Mouse (Mus musculus) G1E (cell line): Measurements from ENCODE around the gene Chn2. TPM values are rescaled to one million over a fixed set of nuclear protein-coding genes. Genes with fewer than 3 reads are reported as not detected.

Experiments
- ATAC-seq: 2 replicates; pipeline ENCODE4 v1.8.0; 2016; ENCODE audit warnings: mild to moderate bottlenecking; ENCODE audit not compliant: insufficient number of reproducible peaks, poor library complexity, low FRiP score, severe bottlenecking; ENCODE audit errors: extremely low read depth
- DNase-seq: peaks from one replicate; pipeline ENCODE4 v3.0.0; 2012; ENCODE audit warnings: low spot score
- H3K27me3 ChIP-seq: 2 replicates; pipeline ENCODE4 v1.6.1; 2012; ENCODE audit warnings: mild to moderate bottlenecking, low read length, inconsistent platforms; ENCODE audit not compliant: insufficient read depth
- H3K36me3 ChIP-seq: replicated peaks from 2 replicates; pipeline ENCODE3; 2012; ENCODE audit warnings: mild to moderate bottlenecking, inconsistent platforms
- H3K4me1 ChIP-seq: 2 replicates; pipeline ENCODE4 v1.6.1; 2012; ENCODE audit warnings: low read depth, low read length, inconsistent platforms, mixed read lengths; ENCODE audit not compliant: insufficient read depth
- H3K4me3 ChIP-seq: 2 replicates; pipeline ENCODE4 v1.5.1; 2012; ENCODE audit warnings: low read depth, mild to moderate bottlenecking, inconsistent platforms, low read length, moderate library complexity, mixed read lengths
- H3K9me3 ChIP-seq: replicated peaks from 2 replicates; pipeline ENCODE4 v1.6.1; 2012; ENCODE audit warnings: inconsistent platforms
- CTCF ChIP-seq: IDR thresholded peaks from 2 replicates; pipeline ENCODE4 v1.5.1; 2012; ENCODE audit warnings: low read depth, low read length, inconsistent platforms, mixed read lengths
- GATA1 ChIP-seq: IDR thresholded peaks from 2 replicates; pipeline ENCODE4 v1.6.1; 2012; ENCODE audit warnings: borderline replicate concordance, low read length, inconsistent platforms, mixed read lengths
- GATA2 ChIP-seq: IDR thresholded peaks from 2 replicates; pipeline ENCODE4 v1.6.1; 2012; ENCODE audit warnings: low read depth, low read length, inconsistent platforms, borderline replicate concordance
- POLR2AphosphoS5 ChIP-seq: IDR thresholded peaks from 2 replicates; pipeline ENCODE4 v1.6.1; 2012; ENCODE audit warnings: low read depth, low read length, inconsistent platforms; ENCODE audit not compliant: insufficient replicate concordance
- TAL1 ChIP-seq: conservative IDR thresholded peaks from 2 replicates; pipeline ENCODE4 v1.6.1; 2012; ENCODE audit warnings: low read depth, low read length, inconsistent platforms, mixed read lengths
- polyA plus RNA-seq: library from polyadenylated mRNA; stranded (reverse); fragments of >175 nt; gene quantifications from 2 replicates; pipeline ENCODE4 v1.2.3, GENCODE M21; 2012
- total RNA-seq, 2 experiments: library from RNA; stranded (forward) in 1 of 2; stranded (reverse) in 1 of 2; fragments of 200-1000 nt in 1 of 2; fragments of >200 nt in 1 of 2; fragmentation: Nextera tagmentation in 1 of 2; gene quantifications; 2 replicates each; pipeline ENCODE4 v1.2.3; 2014 to 2017

Gene Chn2
- total and polyA plus RNA-seq, 3 experiments: 0.22 TPM; not detected in 2

DNA sequence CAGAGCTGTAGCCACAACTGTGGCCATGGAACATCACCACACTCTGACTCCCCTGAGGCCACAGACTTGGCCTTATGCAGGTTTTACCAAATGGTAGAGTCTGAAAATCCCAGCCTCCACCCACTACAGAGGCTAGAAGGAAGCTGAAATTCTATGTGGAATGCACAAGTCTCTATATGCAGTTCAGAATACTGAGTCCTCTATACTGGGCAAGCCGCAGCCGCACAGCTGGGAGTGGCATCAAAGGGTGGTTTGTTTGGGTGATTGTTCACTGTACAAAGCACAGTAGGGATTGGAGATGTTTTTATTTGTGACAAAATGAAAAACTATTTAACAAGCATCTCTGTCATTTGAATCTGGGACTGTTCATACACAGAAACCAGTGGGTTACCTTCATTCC, 224.5 kb downstream of the Chn2 start:
- no peak for TF ChIP-seq CTCF
- no peak for TF ChIP-seq GATA1
- no peak for TF ChIP-seq GATA2
- no peak for TF ChIP-seq POLR2AphosphoS5
- DNase-seq (no peak), ATAC-seq (no peak)
- Histone ChIP-seq H3K27me3 (no peaks in the 10 kb centered on the region), H3K36me3 (no peaks in the 10 kb centered on the region), H3K4me1 (no peaks in the 10 kb centered on the region), H3K4me3 (no peak overlapping the region), H3K9me3 (peaks cover 48% of the 10 kb centered on the region)

DNA sequence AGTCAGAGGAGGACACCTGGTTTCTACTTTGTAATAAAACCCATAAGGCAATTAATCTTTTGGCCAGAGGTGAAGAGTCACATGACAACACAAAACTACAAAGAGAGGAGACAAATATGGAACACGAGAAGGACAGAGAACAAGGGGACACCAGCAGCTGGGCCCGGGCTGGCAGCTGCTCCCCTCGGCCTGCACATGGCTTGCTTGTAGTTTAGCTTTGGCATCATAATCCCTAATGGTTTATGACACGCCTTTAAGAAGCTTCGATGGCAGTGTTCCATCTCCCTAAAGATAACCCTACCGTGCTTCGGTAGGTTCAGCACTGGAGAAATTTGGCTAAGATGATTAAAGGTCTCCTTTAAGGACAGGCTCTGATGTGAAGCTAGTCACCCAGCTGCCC, 225.2 kb downstream of the Chn2 start:
- ATAC-seq: no peak

GRCm38 (mm10) chr6:54265384-54265783, 226.0 kb downstream of the Chn2 start:
- no peak for DNase-seq

More for the DNA sequence above, 225.2 kb downstream of the Chn2 start:
- Histone ChIP-seq H3K9me3 (peaks cover 47% of the 10 kb centered on the region), H3K4me1 (no peaks in the 10 kb centered on the region), H3K36me3 (no peaks in the 10 kb centered on the region), H3K4me3 (no peak overlapping the region), H3K27me3 (no peaks in the 10 kb centered on the region)
- TF ChIP-seq GATA2 (no peak), CTCF (no peak), GATA1 (no peak), POLR2AphosphoS5 (no peak)
- no peak for DNase-seq

GRCm38 (mm10) chr6:54272556-54273378, 233.4 kb downstream of the Chn2 start:
- ATAC-seq: no peak
- H3K4me1 ChIP-seq: no peaks in the 10 kb centered on the region
- peaks cover 60% of the 10 kb centered on the region for H3K9me3 ChIP-seq
- TF ChIP-seq TAL1 (no peak), GATA1 (no peak), POLR2AphosphoS5 (no peak), CTCF (no peak), GATA2 (no peak)
- H3K36me3 ChIP-seq: no peaks in the 10 kb centered on the region
- no peak for DNase-seq
- no peak overlapping the region for H3K4me3 ChIP-seq
- H3K27me3 ChIP-seq: no peaks in the 10 kb centered on the region

More at GRCm38 (mm10) chr6:54265384-54265783, 226.0 kb downstream of the Chn2 start:
- no peak for ATAC-seq
- no peaks in the 10 kb centered on the region for H3K4me1 ChIP-seq
- no peak for TF ChIP-seq GATA1
- TF ChIP-seq POLR2AphosphoS5: no peak
- TF ChIP-seq GATA2: no peak
- no peak for TF ChIP-seq CTCF
- TF ChIP-seq TAL1: no peak
- H3K9me3 ChIP-seq: peaks cover 49% of the 10 kb centered on the region
- H3K36me3 ChIP-seq: no peaks in the 10 kb centered on the region
- H3K4me3 ChIP-seq: no peak overlapping the region
- H3K27me3 ChIP-seq: no peaks in the 10 kb centered on the region

- DNase-seq (no peak), ATAC-seq (no peak)
- H3K4me3 ChIP-seq: no peak overlapping the region
- no peaks in the 10 kb centered on the region for H3K27me3 ChIP-seq
- H3K4me1 ChIP-seq: no peaks in the 10 kb centered on the region
- peaks cover 65% of the 10 kb centered on the region for H3K9me3 ChIP-seq
- TF ChIP-seq TAL1 (no peak), GATA2 (no peak), POLR2AphosphoS5 (no peak)
- H3K36me3 ChIP-seq: no peaks in the 10 kb centered on the region
These were observed 234.0 kb downstream of the Chn2 start for GRCm38 (mm10) chr6:54273379-54273730.

DNA sequence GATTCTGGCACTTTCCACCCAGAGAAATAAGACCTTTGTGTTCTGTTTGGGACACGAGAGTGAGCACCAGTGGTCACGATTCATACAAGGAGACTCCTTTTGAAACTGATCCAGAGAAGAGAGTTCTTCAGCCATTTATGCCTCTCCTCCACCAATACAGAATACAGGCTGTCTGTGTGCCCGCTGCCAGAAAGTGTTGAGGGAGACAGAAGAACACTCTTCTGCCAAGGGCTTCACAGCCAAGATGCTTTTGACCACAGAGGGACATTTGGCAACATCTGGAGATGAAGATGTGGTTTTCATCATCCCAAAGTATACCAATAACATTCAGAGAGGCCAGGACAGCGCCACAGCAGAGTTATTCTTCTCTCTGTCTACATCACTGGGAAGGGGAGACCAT, 237.9 kb downstream of the Chn2 start:
- TF ChIP-seq POLR2AphosphoS5: no peak
- no peak for TF ChIP-seq GATA1
- no peak for TF ChIP-seq GATA2
- no peak for TF ChIP-seq TAL1
- TF ChIP-seq CTCF: no peak
- no peak for DNase-seq
- H3K4me1 ChIP-seq: no peaks in the 10 kb centered on the region
- H3K4me3 ChIP-seq: no peak overlapping the region
- H3K27me3 ChIP-seq: no peaks in the 10 kb centered on the region
- no peak for ATAC-seq
- no peaks in the 10 kb centered on the region for H3K36me3 ChIP-seq
- peaks cover 59% of the 10 kb centered on the region for H3K9me3 ChIP-seq

DNA sequence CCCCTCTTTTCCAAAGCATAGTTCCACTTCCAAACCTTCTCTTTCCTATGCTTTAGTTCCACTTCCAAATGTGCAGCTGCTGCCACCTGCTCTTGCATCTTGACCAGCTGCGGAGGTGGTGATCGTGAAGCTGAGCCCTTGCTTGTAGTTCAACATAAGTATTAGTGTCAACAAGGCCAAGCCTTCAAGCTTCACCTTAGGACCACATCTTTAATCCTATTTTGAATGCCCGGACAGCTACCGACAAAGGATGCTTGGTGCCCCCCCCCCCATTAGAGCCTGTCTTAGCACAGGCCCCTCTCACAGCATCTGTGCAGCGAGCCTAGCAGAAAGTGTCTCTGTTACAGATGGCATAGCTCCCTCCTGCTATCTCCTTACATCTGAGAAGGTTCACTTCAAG, 238.5 kb downstream of the Chn2 start:
- no peak for ATAC-seq
- Histone ChIP-seq H3K27me3 (no peaks in the 10 kb centered on the region), H3K4me1 (no peaks in the 10 kb centered on the region), H3K9me3 (peaks cover 54% of the 10 kb centered on the region), H3K36me3 (no peaks in the 10 kb centered on the region), H3K4me3 (no peak overlapping the region)
- DNase-seq: no peak
- TF ChIP-seq GATA1: no peak
- no peak for TF ChIP-seq CTCF
- TF ChIP-seq TAL1: no peak
- no peak for TF ChIP-seq GATA2
- TF ChIP-seq POLR2AphosphoS5: no peak
